ENCODE assay signal across 8 mouse cellular contexts in genomic region chr2:27496391-27497028, GRCm38 (mm10). TPM values are rescaled to one million over a fixed set of nuclear protein-coding genes. Genes with fewer than 3 reads are reported as not detected.
DNase-seq lines count a peak whose midpoint lies in the region; ATAC-seq and TF ChIP-seq lines count a peak whose summit lies in the region.

No protein-coding gene starts in this region.

- H3K27me3 ChIP-seq in heart, postnatal 0 days (ENCODE audit: control insufficient read depth, insufficient read depth, low read length), result no peaks in the 10 kb centered on the region
- no peaks in the 10 kb centered on the region for H3K27me3 ChIP-seq in embryonic facial prominence, embryonic 13.5 days
- no peaks in the 10 kb centered on the region for H3K27me3 ChIP-seq in limb, embryonic 12.5 days
- H3K27me3 ChIP-seq in neural tube, embryonic 14.5 days (ENCODE audit: control insufficient read depth, insufficient read depth, low read length), result no peaks in the 10 kb centered on the region

- H3K9ac ChIP-seq in heart, postnatal 0 days (replicated peaks; ENCODE audit: low read depth, low read length), result no peak overlapping the region
- H3K9ac ChIP-seq in embryonic facial prominence, embryonic 13.5 days, result peak overlapping the region; percentile 63
- 0 out of 2 replicates have a peak overlapping the region, but pooled peaks have one; percentile 23 for H3K9ac ChIP-seq in limb, embryonic 12.5 days (replicated peaks)
- H3K9ac ChIP-seq in neural tube, embryonic 14.5 days (replicated peaks; ENCODE audit: low read depth, low read length), result no peak overlapping the region

- intact Hi-C loops in heart, postnatal 36 days (cut with DNase I), result no loop called here

- TF ChIP-seq CTCF in heart, postnatal 0 days (IDR thresholded peaks at IDR 0.05; ENCODE audit: low read depth), result no peak

- no peak for DNase-seq in heart, postnatal 0 days (ENCODE audit: low spot score)
- no peak for DNase-seq in heart, postnatal 36 days
- no peak for DNase-seq in adrenal gland, adult 18-20 months (ENCODE audit: low spot score in 2 of 2)
- no peak for DNase-seq in layer of hippocampus, postnatal 36 days
- no peak for DNase-seq in c-Kit-positive CD71-positive TER-119-positive erythroid progenitor cells, embryonic 14.5 days (ENCODE audit: low spot score)

- no peak for TF ChIP-seq EP300 in heart, postnatal 0 days (IDR thresholded peaks at IDR 0.05; ENCODE audit: low read depth)

- no peaks in the 10 kb centered on the region for H3K36me3 ChIP-seq in heart, postnatal 0 days (replicated peaks; ENCODE audit: control insufficient read depth, insufficient read depth, low read length)
- no peaks in the 10 kb centered on the region for H3K36me3 ChIP-seq in embryonic facial prominence, embryonic 13.5 days
- no peaks in the 10 kb centered on the region for H3K36me3 ChIP-seq in limb, embryonic 12.5 days
- no peaks in the 10 kb centered on the region for H3K36me3 ChIP-seq in neural tube, embryonic 14.5 days (ENCODE audit: control insufficient read depth, insufficient read depth, low read length)

- peaks cover 6% of the 10 kb centered on the region; the same call in 1 of the 2 replicates for H3K9me3 ChIP-seq in heart, postnatal 0 days (replicated peaks; ENCODE audit: control insufficient read depth, low read length)
- H3K9me3 ChIP-seq in embryonic facial prominence, embryonic 13.5 days, result no peaks in the 10 kb centered on the region
- peaks cover 4% of the 10 kb centered on the region; the same call in 1 of the 2 replicates for H3K9me3 ChIP-seq in limb, embryonic 12.5 days
- no peaks in the 10 kb centered on the region for H3K9me3 ChIP-seq in neural tube, embryonic 14.5 days (ENCODE audit: control insufficient read depth, low read length)

- ATAC-seq in heart, postnatal 0 days (ENCODE audit: insufficient read depth, low read depth), result peak; percentile 44; the same call in 1 of the 2 replicates
- no peak for ATAC-seq in embryonic facial prominence, embryonic 13.5 days (ENCODE audit: insufficient number of reproducible peaks, insufficient read depth, low FRiP score, low TSS enrichment, low read depth)
- ATAC-seq in limb, embryonic 12.5 days (ENCODE audit: insufficient number of reproducible peaks, insufficient read depth, low FRiP score, low TSS enrichment, low read depth), result no peak
- ATAC-seq in neural tube, embryonic 14.5 days (ENCODE audit: low read depth), result no peak

- peak overlapping the region; percentile 37 for H3K4me3 ChIP-seq in heart, postnatal 0 days (ENCODE audit: low read depth, low read length)
- H3K4me3 ChIP-seq in embryonic facial prominence, embryonic 13.5 days, result peak overlapping the region; percentile 40
- H3K4me3 ChIP-seq in limb, embryonic 12.5 days (replicated peaks), result peak overlapping the region; percentile 24
- no peak overlapping the region for H3K4me3 ChIP-seq in neural tube, embryonic 14.5 days (ENCODE audit: low read depth, low read length)

- WGBS in heart, postnatal 0 days, result 47% methylated on average over 23 of the region's 23 CpGs
- 38% methylated on average over 23 of the region's 23 CpGs for WGBS in embryonic facial prominence, embryonic 13.5 days
- WGBS in limb, embryonic 12.5 days, result 58% methylated on average over 23 of the region's 23 CpGs
- 36% methylated on average over 23 of the region's 23 CpGs for WGBS in neural tube, embryonic 14.5 days

- peak overlapping the region; percentile 59 for H3K4me2 ChIP-seq in heart, postnatal 0 days (ENCODE audit: low read depth, low read length)
- peak overlapping the region; percentile 64 for H3K4me2 ChIP-seq in embryonic facial prominence, embryonic 13.5 days
- H3K4me2 ChIP-seq in limb, embryonic 12.5 days, result peak overlapping the region; percentile 48
- H3K4me2 ChIP-seq in neural tube, embryonic 14.5 days (ENCODE audit: low read depth, low read length), result peak overlapping the region; percentile 31

- H3K4me1 ChIP-seq in heart, postnatal 0 days (ENCODE audit: control insufficient read depth, insufficient read depth), result no peaks in the 10 kb centered on the region
- peaks cover 7% of the 10 kb centered on the region; the same call in 1 of the 2 replicates for H3K4me1 ChIP-seq in embryonic facial prominence, embryonic 13.5 days
- H3K4me1 ChIP-seq in limb, embryonic 12.5 days (replicated peaks), result no peaks in the 10 kb centered on the region
- no peaks in the 10 kb centered on the region for H3K4me1 ChIP-seq in neural tube, embryonic 14.5 days (ENCODE audit: control insufficient read depth, insufficient read depth, low read length)

- peak overlapping the region; percentile 35; the same call in 1 of the 2 replicates for H3K27ac ChIP-seq in heart, postnatal 0 days (ENCODE audit: low read depth)
- H3K27ac ChIP-seq in embryonic facial prominence, embryonic 13.5 days, result peak overlapping the region; percentile 51
- H3K27ac ChIP-seq in limb, embryonic 12.5 days, result no peak overlapping the region
- H3K27ac ChIP-seq in neural tube, embryonic 14.5 days (ENCODE audit: low read depth, low read length), result no peak overlapping the region

RNA-seq across cellular contexts. Expression of gene Brd3, which starts 11.0 kb away (rescaled TPM):
- total RNA-seq in heart, postnatal 0 days (2014; rRNA removed; ENCODE audit: low replicate concordance), result 13.0 and 19.6 TPM in 2 replicates
- polyA plus RNA-seq in heart, postnatal 0 days (2015; fragmentation: Nextera tagmentation; extraction: Ambion mirVana), result 37.1 and 40.8 TPM in 2 replicates
- 10 to 100 TPM; 33.1 to 33.9 TPM for total RNA-seq in heart, postnatal 36 days (2021)
- 116 and 138 TPM in 2 replicates for polyA plus RNA-seq in embryonic facial prominence, embryonic 13.5 days (2015; fragmentation: Nextera tagmentation; extraction: Ambion mirVana)
- 128 and 152 TPM in 2 replicates for polyA plus RNA-seq in limb, embryonic 12.5 days (2016; fragmentation: Nextera tagmentation; extraction: Ambion mirVana)
- polyA plus RNA-seq in neural tube, embryonic 14.5 days (2014; fragmentation: Nextera tagmentation; extraction: Ambion mirVana), result 126 and 137 TPM in 2 replicates
- 10 to 100 TPM; 42.0 to 73.4 TPM for total RNA-seq in adrenal gland, adult 18-20 months (2021)
- total RNA-seq in layer of hippocampus, postnatal 36 days (2021), result 10 to 100 TPM; 54.5 to 56.6 TPM

RNA-seq across cellular contexts. Expression of gene Wdr5, which starts 18.4 kb away (rescaled TPM):
- 21.8 and 31.7 TPM in 2 replicates for total RNA-seq in heart, postnatal 0 days (2014; rRNA removed; ENCODE audit: low replicate concordance)
- polyA plus RNA-seq in heart, postnatal 0 days (2015; fragmentation: Nextera tagmentation; extraction: Ambion mirVana), result 17.1 and 17.8 TPM in 2 replicates
- 10 to 100 TPM; 24.4 to 25.6 TPM for total RNA-seq in heart, postnatal 36 days (2021)
- 57.4 and 57.9 TPM in 2 replicates for polyA plus RNA-seq in embryonic facial prominence, embryonic 13.5 days (2015; fragmentation: Nextera tagmentation; extraction: Ambion mirVana)
- polyA plus RNA-seq in limb, embryonic 12.5 days (2016; fragmentation: Nextera tagmentation; extraction: Ambion mirVana), result 72.1 and 73.5 TPM in 2 replicates
- polyA plus RNA-seq in neural tube, embryonic 14.5 days (2014; fragmentation: Nextera tagmentation; extraction: Ambion mirVana), result 37.1 and 42.5 TPM in 2 replicates
- 10 to 100 TPM; 29.6 to 33.1 TPM for total RNA-seq in adrenal gland, adult 18-20 months (2021)
- total RNA-seq in layer of hippocampus, postnatal 36 days (2021), result 10 to 100 TPM; 27.1 to 27.7 TPM

RNA-seq across cellular contexts. Expression of gene Brd3os, which starts 54.4 kb away (rescaled TPM):
- total RNA-seq in heart, postnatal 0 days (2014; rRNA removed; ENCODE audit: low replicate concordance), result 0.11 and 1.0 TPM in 2 replicates
- 1.9 and 2.2 TPM in 2 replicates for polyA plus RNA-seq in heart, postnatal 0 days (2015; fragmentation: Nextera tagmentation; extraction: Ambion mirVana)
- 1 to 10 TPM; 1.1 to 2.1 TPM for total RNA-seq in heart, postnatal 36 days (2021)
- 15.4 and 15.7 TPM in 2 replicates for polyA plus RNA-seq in embryonic facial prominence, embryonic 13.5 days (2015; fragmentation: Nextera tagmentation; extraction: Ambion mirVana)
- 10.7 and 11.5 TPM in 2 replicates for polyA plus RNA-seq in limb, embryonic 12.5 days (2016; fragmentation: Nextera tagmentation; extraction: Ambion mirVana)
- polyA plus RNA-seq in neural tube, embryonic 14.5 days (2014; fragmentation: Nextera tagmentation; extraction: Ambion mirVana), result 39.6 and 51.2 TPM in 2 replicates
- 1 to 10 TPM; 6.5 to 8.2 TPM for total RNA-seq in adrenal gland, adult 18-20 months (2021)
- total RNA-seq in layer of hippocampus, postnatal 36 days (2021), result 10 to 100 TPM; 22.6 to 24.0 TPM

Comparison
In these comparisons a context has a peak if more than half of its experiments do, and no peak if none do; other contexts are left out.
1. H3K27ac ChIP-seq: peak in heart, postnatal 0 days (single experiment) and embryonic facial prominence, embryonic 13.5 days (single experiment); none in limb, embryonic 12.5 days (single experiment) and neural tube, embryonic 14.5 days (single experiment).
2. H3K9ac ChIP-seq: peak in embryonic facial prominence, embryonic 13.5 days (single experiment) and limb, embryonic 12.5 days (single experiment); none in heart, postnatal 0 days (single experiment) and neural tube, embryonic 14.5 days (single experiment).
3. Peak in every context shown above with its lines, with median percentiles within 50 percentile points of each other: H3K4me2 ChIP-seq.